Mouse (Mus musculus) myocyte (in vitro differentiated cells): ENCODE data around the gene Mtrex.

Experiments used
- E2F4 ChIP-seq: IDR thresholded peaks from one replicate; pipeline ENCODE4 v1.6.1; 2011; ENCODE audit warnings: mild to moderate bottlenecking, control low read depth, moderate library complexity; ENCODE audit not compliant: insufficient read depth
- MAX ChIP-seq: IDR thresholded peaks from one replicate; pipeline ENCODE4 v1.6.1; 2011; ENCODE audit warnings: low read depth, mild to moderate bottlenecking, control low read depth
- MYOD1 ChIP-seq, 3 experiments: IDR thresholded peaks; one replicate each; pipeline ENCODE4 v1.6.1; 2011; ENCODE audit warnings: control low read depth in 2 of 3, low read depth in 2 of 3, mild to moderate bottlenecking in 2 of 3, moderate library complexity in 1 of 3; ENCODE audit not compliant: insufficient read length in 2 of 3, control insufficient read depth in 1 of 3
- MYOG ChIP-seq, 3 experiments: IDR thresholded peaks; one replicate each; pipeline ENCODE4 v1.6.1; 2011; ENCODE audit warnings: control low read depth in 2 of 3, low read depth in 2 of 3, mild to moderate bottlenecking in 2 of 3; ENCODE audit not compliant: insufficient read length in 2 of 3, control insufficient read depth in 1 of 3, insufficient read depth in 1 of 3
- POLR2A ChIP-seq: IDR thresholded peaks from one replicate; pipeline ENCODE4 v1.6.1; 2011; ENCODE audit warnings: low read depth, mild to moderate bottlenecking, control low read depth, moderate library complexity; ENCODE audit not compliant: insufficient read length
- POLR2AphosphoS2 ChIP-seq: IDR thresholded peaks from one replicate; pipeline ENCODE4 v1.6.1; 2011; ENCODE audit warnings: low read depth, control low read depth; ENCODE audit not compliant: insufficient read length
- SRF ChIP-seq: IDR thresholded peaks from one replicate; pipeline ENCODE4 v1.6.1; 2011; ENCODE audit warnings: low read depth; ENCODE audit not compliant: control insufficient read depth, insufficient read length
- TCF12 ChIP-seq: IDR thresholded peaks from one replicate; pipeline ENCODE4 v1.6.1; 2011; ENCODE audit warnings: mild to moderate bottlenecking, control low read depth; ENCODE audit not compliant: poor library complexity, insufficient read depth, severe bottlenecking
- USF1 ChIP-seq: IDR thresholded peaks from one replicate; pipeline ENCODE4 v1.6.1; 2011; ENCODE audit warnings: low read depth, mild to moderate bottlenecking, control low read depth, moderate library complexity

- TF ChIP-seq MAX (no peak), TCF12 (no peak), MYOD1 (IDR thresholded peaks at IDR 0.05; ENCODE audit: control insufficient read depth in 1 of 3, insufficient read length in 2 of 3, low read depth in 2 of 3) (no peak), SRF (no peak), POLR2AphosphoS2 (no peak), E2F4 (no peak), POLR2A (no peak), MYOG (IDR thresholded peaks at IDR 0.05; ENCODE audit: control insufficient read depth in 1 of 3, insufficient read depth in 1 of 3, insufficient read length in 2 of 3, low read depth in 2 of 3) (no peak), USF1 (no peak)
These were observed 59.8 kb downstream of the Mtrex start for GRCm38 (mm10) chr13:112867381-112867780.
